Mouse (Mus musculus) right cerebral cortex, postnatal 10 days (tissue): ENCODE results near the gene Fpgt.

ENCODE experiments used
- DNase-seq, 2 experiments: peaks; one replicate each; pipeline ENCODE4 v3.0.0; 2021; ENCODE audit warnings: low spot score in 2 of 2

Fpgt gene

GRCm38 (mm10) chr3:155093116-155093956 lies at the start of gene Fpgt, which contains the start of gene Lrriq3:
TSS of gene Fpgt (minus strand) at chr3:155093403.
TSS of gene Lrriq3 (plus strand) at chr3:155093434.
- DNase-seq, result peak; percentile 96

- DNase-seq, result no peak
Measured at GRCm38 (mm10) chr3:155141047-155141446, 47.8 kb upstream of the Fpgt start.

GRCm38 (mm10) chr3:155137737-155138136 lies 44.5 kb upstream of the Fpgt start:
- DNase-seq, result no peak

- DNase-seq, result no peak
Measured at GRCm38 (mm10) chr3:155105957-155106356, 12.8 kb upstream of the Fpgt start.

- DNase-seq, result no peak
Measured at GRCm38 (mm10) chr3:155099266-155099665, 6.1 kb upstream of the Fpgt start.

- DNase-seq, result no peak
Measured at GRCm38 (mm10) chr3:155092081-155092480, 1.1 kb downstream of the Fpgt start.

- DNase-seq, result no peak
Measured at GRCm38 (mm10) chr3:155077908-155078307, 15.3 kb downstream of the Fpgt start.

GRCm38 (mm10) chr3:155059449-155059822 lies 33.8 kb downstream of the Fpgt start:
- DNase-seq, result no peak

GRCm38 (mm10) chr3:155058800-155059448 lies 34.3 kb downstream of the Fpgt start:
- DNase-seq, result no peak

- DNase-seq, result no peak
Measured at GRCm38 (mm10) chr3:155057566-155057965, 35.6 kb downstream of the Fpgt start.

- DNase-seq, result no peak
Measured at GRCm38 (mm10) chr3:155056606-155057005, 36.6 kb downstream of the Fpgt start.

- DNase-seq, result no peak
Measured at GRCm38 (mm10) chr3:155055231-155055916, 37.8 kb downstream of the Fpgt start, which contains the start of gene Tnni3k. TSS of gene Tnni3k (minus strand) at chr3:155055407.

- DNase-seq, result no peak
Measured at GRCm38 (mm10) chr3:155053189-155053588, 40.0 kb downstream of the Fpgt start.

- no peak for DNase-seq
Measured at GRCm38 (mm10) chr3:155052021-155052420, 41.2 kb downstream of the Fpgt start.

- DNase-seq, result no peak
Measured at GRCm38 (mm10) chr3:155039012-155039836, 54.0 kb downstream of the Fpgt start.
